Mouse (Mus musculus) intestine, postnatal 0 days (tissue): ENCODE measurements around the gene Rmi2. TPM values are rescaled to one million over a fixed set of nuclear protein-coding genes. Genes with fewer than 3 reads are reported as not detected.

Experiments
- ATAC-seq: fragments of 200-750 bp; cut with Nextera tagmentation; 2 replicates; pipeline ENCODE4 v1.8.0; 2017; ENCODE audit warnings: mild to moderate bottlenecking, moderate TSS enrichment, moderate library complexity
- H3K27ac ChIP-seq: fragments of 300-500 bp; sonication (generic); 2 replicates; pipeline ENCODE4 v1.5.1; 2014; ENCODE audit warnings: mild to moderate bottlenecking, low read depth, low read length, moderate library complexity
- H3K27me3 ChIP-seq: fragments of 300-500 bp; sonication (generic); replicated peaks from 2 replicates; pipeline ENCODE4 v1.6.1; 2014; ENCODE audit warnings: low read length, mixed read lengths; ENCODE audit not compliant: control insufficient read depth, insufficient read depth
- H3K36me3 ChIP-seq: fragments of 300-500 bp; sonication (generic); 2 replicates; pipeline ENCODE4 v1.6.1; 2014; ENCODE audit warnings: mild to moderate bottlenecking, moderate library complexity; ENCODE audit not compliant: control insufficient read depth, insufficient read depth
- H3K4me1 ChIP-seq: fragments of 300-500 bp; sonication (generic); replicated peaks from 2 replicates; pipeline ENCODE4 v1.6.1; 2014; ENCODE audit warnings: antibody characterized with exemption, low read length, mixed read lengths; ENCODE audit not compliant: control insufficient read depth, insufficient read depth
- H3K4me2 ChIP-seq: fragments of 300-500 bp; sonication (generic); replicated peaks from 2 replicates; pipeline ENCODE4 v1.6.1; 2014; ENCODE audit warnings: low read depth, mild to moderate bottlenecking, moderate library complexity
- H3K4me3 ChIP-seq: fragments of 300-500 bp; sonication (generic); 2 replicates; pipeline ENCODE4 v1.5.1; 2014; ENCODE audit warnings: low read depth, low read length
- H3K9ac ChIP-seq: fragments of 300-500 bp; sonication (generic); 2 replicates; pipeline ENCODE4 v1.6.1; 2014; ENCODE audit warnings: mild to moderate bottlenecking, low read depth, low read length
- H3K9me3 ChIP-seq: fragments of 300-500 bp; sonication (generic); 2 replicates; pipeline ENCODE4 v1.6.1; 2016; ENCODE audit warnings: mixed run types; ENCODE audit not compliant: control insufficient read depth
- CTCF ChIP-seq: sonication (generic); IDR thresholded peaks from 2 replicates; pipeline ENCODE4 v1.5.1; 2016; ENCODE audit warnings: low read depth, mild to moderate bottlenecking, control low read depth, antibody characterized with exemption, moderate library complexity
- WGBS: fragments of 180-500 bp; shearing (Covaris S2); extraction: QIAGEN DNeasy Blood & Tissue Kit; methylation state at CpG from one replicate; pipeline ENCODE4 v1.1.7; 2014; 5-methylcytosine and 5-hydroxymethylcytosine counted together
- polyA plus RNA-seq: library from polyadenylated mRNA; unstranded; fragments of >200 nt; fragmentation: Nextera tagmentation; extraction: Ambion mirVana; gene quantifications from 2 replicates; pipeline ENCODE4 v1.2.1, GENCODE M21; 2015

The Rmi2 gene
- polyA plus RNA-seq, 1 experiment from 2014 or later, result 0.53 TPM

DNA sequence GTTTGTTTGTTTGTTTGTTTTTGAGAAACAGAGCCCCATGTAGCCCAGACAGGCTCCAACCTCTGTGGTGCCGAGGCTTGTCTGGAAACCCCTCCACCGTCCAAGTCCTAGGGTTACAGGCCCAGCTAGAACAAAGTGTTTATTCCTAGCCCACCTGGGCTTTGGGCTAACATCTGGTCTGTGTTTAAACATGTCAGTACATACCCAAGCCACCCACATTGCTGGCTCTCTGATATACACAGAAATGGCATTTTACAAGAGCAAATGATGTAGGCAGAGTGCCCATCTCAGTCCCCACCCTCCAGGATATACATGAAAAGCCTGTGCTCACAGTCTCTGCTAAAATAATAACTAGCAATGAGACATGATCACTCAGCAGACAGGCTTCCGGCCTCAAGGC is 81.4 kb downstream of the Rmi2 start:
- no peak for TF ChIP-seq CTCF
- Histone ChIP-seq H3K9me3 (no peaks in the 10 kb centered on the region), H3K27ac (no peak overlapping the region), H3K9ac (no peak overlapping the region), H3K36me3 (no peaks in the 10 kb centered on the region), H3K27me3 (no peaks in the 10 kb centered on the region), H3K4me1 (no peaks in the 10 kb centered on the region), H3K4me2 (no peak overlapping the region), H3K4me3 (no peak overlapping the region)
- no peak for ATAC-seq
- WGBS, result 58% methylated on average over 3 of the region's 3 CpGs

DNA sequence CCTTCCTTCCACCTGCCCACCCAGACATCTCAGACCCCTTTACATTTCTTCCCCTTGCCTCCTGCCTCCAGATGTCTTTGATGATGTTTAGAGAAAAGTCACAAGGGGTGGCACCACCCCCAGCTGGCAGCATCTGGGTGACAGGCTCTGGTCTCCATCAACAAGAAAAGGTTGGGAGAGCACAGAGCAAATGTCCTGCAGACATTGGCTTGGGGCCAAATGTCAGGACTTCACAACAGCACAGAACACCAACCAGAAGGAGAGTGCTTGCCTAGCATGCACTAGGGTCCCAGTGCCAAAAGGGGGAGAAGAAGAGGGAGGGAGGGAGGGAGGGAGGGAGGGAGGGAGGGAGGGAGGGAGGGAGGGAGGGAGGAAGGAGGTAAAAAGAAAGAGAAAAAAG is 85.0 kb downstream of the Rmi2 start:
- H3K27me3 ChIP-seq, result no peaks in the 10 kb centered on the region
- no peaks in the 10 kb centered on the region for H3K4me1 ChIP-seq
- H3K4me2 ChIP-seq, result no peak overlapping the region
- H3K4me3 ChIP-seq, result no peak overlapping the region
- no peak overlapping the region for H3K27ac ChIP-seq
- no peak for ATAC-seq
- H3K36me3 ChIP-seq, result no peaks in the 10 kb centered on the region
- no peak for TF ChIP-seq CTCF
- no peak overlapping the region for H3K9ac ChIP-seq
- H3K9me3 ChIP-seq, result no peaks in the 10 kb centered on the region

DNA sequence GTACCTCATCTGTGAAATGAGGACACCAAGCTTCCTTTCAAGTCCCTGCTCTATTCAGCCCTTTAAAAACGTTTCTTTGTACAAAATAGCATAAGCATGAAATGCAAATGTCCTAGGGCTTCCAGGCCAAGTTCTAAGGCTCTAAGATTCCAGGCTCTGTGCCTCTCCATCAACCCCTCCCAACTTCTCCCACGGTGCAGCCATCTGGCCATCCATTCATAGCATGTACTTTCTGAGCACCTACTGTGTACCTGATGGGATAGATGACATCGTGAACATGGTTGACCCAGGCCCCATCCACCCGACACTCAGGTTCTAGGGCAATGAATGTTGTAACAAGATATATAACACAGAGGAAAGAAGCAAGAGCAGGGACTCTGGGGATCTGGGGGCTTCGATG is 88.7 kb downstream of the Rmi2 start:
- Histone ChIP-seq H3K36me3 (no peaks in the 10 kb centered on the region), H3K4me3 (no peak overlapping the region), H3K4me2 (no peak overlapping the region), H3K9ac (no peak overlapping the region), H3K4me1 (no peaks in the 10 kb centered on the region), H3K27me3 (no peaks in the 10 kb centered on the region), H3K9me3 (no peaks in the 10 kb centered on the region), H3K27ac (no peak overlapping the region)
- no peak for TF ChIP-seq CTCF
- no peak for ATAC-seq
- 76% methylated on average over 5 of the region's 5 CpGs for WGBS

DNA sequence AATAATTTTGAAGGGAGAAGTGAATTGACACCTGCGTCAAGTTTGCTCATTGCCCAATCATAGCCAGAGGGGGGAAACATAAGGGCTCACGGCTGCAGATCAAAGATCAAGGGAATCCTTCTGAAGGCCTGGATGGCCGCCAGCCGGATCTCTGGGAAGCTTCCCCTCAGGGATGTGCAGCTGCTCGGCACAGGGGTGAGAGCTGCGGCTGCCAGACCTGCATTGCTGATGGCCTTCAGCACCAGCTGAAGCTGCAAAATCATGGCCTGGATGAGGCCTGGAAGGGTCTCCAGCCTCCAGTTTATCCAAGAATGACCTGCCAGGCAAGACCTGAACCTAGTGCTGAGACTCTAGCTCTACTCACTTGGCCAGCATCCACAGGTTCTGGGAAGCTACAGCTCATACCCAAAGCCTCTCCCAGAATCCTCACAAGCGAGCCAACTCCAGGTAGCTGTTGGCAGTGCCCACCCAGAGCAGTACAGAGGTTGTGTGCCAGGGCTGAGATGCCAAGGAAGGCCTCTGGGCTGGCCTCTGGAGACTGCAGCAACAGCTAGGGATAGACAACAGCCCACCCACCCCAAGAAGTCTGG is 90.8 kb downstream of the Rmi2 start:
- ATAC-seq, result no peak
- Histone ChIP-seq H3K9ac (peak overlapping the region; percentile 17; the same call in 1 of the 2 replicates), H3K4me1 (no peaks in the 10 kb centered on the region), H3K9me3 (no peaks in the 10 kb centered on the region), H3K4me3 (no peak overlapping the region), H3K36me3 (no peaks in the 10 kb centered on the region), H3K27ac (no peak overlapping the region), H3K4me2 (no peak overlapping the region), H3K27me3 (no peaks in the 10 kb centered on the region)
- WGBS, result 41% methylated on average over 7 of the region's 7 CpGs
- TF ChIP-seq CTCF, result no peak

DNA sequence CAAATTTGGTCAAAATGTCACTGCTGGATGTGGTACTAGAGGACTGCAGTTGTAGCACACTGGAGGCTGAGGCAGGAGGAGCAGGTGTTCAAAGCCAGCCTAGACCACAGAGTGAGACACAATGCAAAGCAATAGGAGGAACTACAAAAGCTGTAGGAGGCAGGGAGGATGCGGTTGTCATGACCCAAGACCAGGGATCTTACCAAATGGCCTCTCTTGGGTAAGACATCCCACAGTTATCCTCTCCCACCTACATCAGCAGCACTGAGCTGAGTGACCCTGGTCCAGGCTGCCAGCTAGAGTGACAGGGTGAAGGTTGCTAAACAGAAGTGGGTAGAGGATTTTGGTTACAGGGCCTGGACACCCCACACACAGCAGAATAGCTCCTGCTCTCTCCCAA is 92.2 kb downstream of the Rmi2 start:
- TF ChIP-seq CTCF, result no peak
- Histone ChIP-seq H3K27ac (no peak overlapping the region), H3K4me1 (no peaks in the 10 kb centered on the region), H3K4me2 (no peak overlapping the region), H3K27me3 (no peaks in the 10 kb centered on the region), H3K9ac (no peak overlapping the region), H3K36me3 (no peaks in the 10 kb centered on the region), H3K4me3 (no peak overlapping the region), H3K9me3 (no peaks in the 10 kb centered on the region)
- whole genome bisulfite sequencing, result 84% methylated on average over 1 of the region's 1 CpGs
- ATAC-seq, result no peak

DNA sequence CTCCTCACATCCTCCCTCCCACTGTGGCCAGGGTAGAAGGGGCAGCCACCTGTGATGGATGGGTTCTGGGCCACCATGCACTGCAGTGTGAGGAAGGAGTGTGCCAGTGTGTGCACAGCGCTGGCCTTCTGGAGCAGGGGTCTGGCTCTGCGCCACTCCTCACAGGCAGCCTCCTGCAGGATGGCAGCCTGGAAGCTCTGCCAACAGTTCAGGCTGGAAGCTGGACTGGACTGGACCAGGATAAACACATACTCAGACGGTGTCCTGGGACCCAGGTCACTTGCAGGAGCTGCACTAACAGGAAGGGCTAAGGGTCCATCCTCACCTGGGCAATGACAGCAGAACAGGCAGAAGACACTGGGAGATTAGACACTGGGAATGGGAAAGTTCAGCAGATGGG is 98.5 kb downstream of the Rmi2 start:
- Histone ChIP-seq H3K36me3 (no peaks in the 10 kb centered on the region), H3K4me1 (no peaks in the 10 kb centered on the region), H3K27me3 (no peaks in the 10 kb centered on the region), H3K9me3 (no peaks in the 10 kb centered on the region), H3K27ac (no peak overlapping the region), H3K4me2 (no peak overlapping the region), H3K9ac (no peak overlapping the region), H3K4me3 (no peak overlapping the region)
- whole genome bisulfite sequencing, result 74% methylated on average over 3 of the region's 3 CpGs
- ATAC-seq, result no peak
- no peak for TF ChIP-seq CTCF

DNA sequence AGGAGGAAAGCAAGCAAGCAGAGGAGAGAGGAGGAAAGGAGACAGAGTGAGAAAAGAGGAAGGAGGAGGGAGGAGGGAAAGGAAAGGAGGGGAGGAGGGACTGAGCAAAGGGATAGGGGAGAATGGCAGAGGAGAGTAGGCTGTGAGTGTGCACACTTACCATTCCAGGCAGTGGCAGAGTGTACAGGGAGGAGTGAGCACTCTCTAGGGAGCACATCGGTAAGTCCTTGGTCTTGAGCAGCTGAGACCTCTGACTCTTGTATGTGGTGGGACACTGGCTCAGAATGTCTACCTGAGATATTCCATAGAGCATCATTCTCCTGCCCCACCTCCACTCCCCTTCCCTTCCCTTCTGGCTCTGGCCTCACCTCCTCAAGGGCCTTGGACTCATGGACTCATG is 99.2 kb downstream of the Rmi2 start:
- Histone ChIP-seq H3K4me3 (no peak overlapping the region), H3K4me1 (no peaks in the 10 kb centered on the region), H3K27ac (no peak overlapping the region), H3K27me3 (no peaks in the 10 kb centered on the region), H3K9me3 (no peaks in the 10 kb centered on the region), H3K9ac (no peak overlapping the region), H3K4me2 (no peak overlapping the region), H3K36me3 (no peaks in the 10 kb centered on the region)
- 100% methylated on average over 1 of the region's 1 CpGs for WGBS
- no peak for TF ChIP-seq CTCF
- 0 out of 2 replicates have a peak, but pooled peaks have one; percentile 38 for ATAC-seq
